Mouse (Mus musculus) liver, embryonic 14.5 days (tissue): ENCODE results near the gene Srsf6. TPM values are rescaled to one million over a fixed set of nuclear protein-coding genes. Genes with fewer than 3 reads are reported as not detected.
A peak's percentile ranks its signal among the peaks of the same experiment; 100 is the strongest.

Experiments used
- ATAC-seq: fragments of 200-750 bp; cut with Nextera tagmentation; 2 replicates; pipeline ENCODE4 v1.8.0; 2017; ENCODE audit warnings: moderate number of reproducible peaks, mild to moderate bottlenecking, moderate library complexity; ENCODE audit not compliant: insufficient read depth
- DNase-seq, 3 experiments: peaks; one replicate each; pipeline ENCODE4 v3.0.0-alpha.2; 2012 to 2013; ENCODE audit warnings: low read depth in 3 of 3, low spot score in 3 of 3
- H3K27ac ChIP-seq: fragments of 300-500 bp; sonication (generic); 2 replicates; pipeline ENCODE4 v1.5.1; 2014; ENCODE audit warnings: moderate library complexity, mild to moderate bottlenecking, control low read depth, inconsistent platforms
- H3K27me3 ChIP-seq: fragments of 300-500 bp; sonication (generic); 2 replicates; pipeline ENCODE4 v1.6.1; 2014; ENCODE audit warnings: mild to moderate bottlenecking, low read length, moderate library complexity; ENCODE audit not compliant: control insufficient read depth, insufficient read depth
- H3K36me3 ChIP-seq: fragments of 300-500 bp; sonication (generic); replicated peaks from 2 replicates; pipeline ENCODE4 v1.6.1; 2014; ENCODE audit warnings: low read depth; ENCODE audit not compliant: control insufficient read depth, insufficient read depth
- H3K4me1 ChIP-seq, 2 experiments: fragments of 200-500 bp in 1 of 2; fragments of 300-500 bp in 1 of 2; sonication (generic) in 1 of 2; replicated peaks; 2 replicates each; pipeline ENCODE4 v1.6.1; 2012 to 2014; ENCODE audit warnings: antibody characterized with exemption in 1 of 2, inconsistent platforms in 1 of 2, low read length in 1 of 2; ENCODE audit not compliant: control insufficient read depth in 2 of 2, insufficient read depth in 2 of 2
- H3K4me2 ChIP-seq: fragments of 300-500 bp; sonication (generic); 2 replicates; pipeline ENCODE4 v1.6.1; 2014; ENCODE audit warnings: low read depth, mild to moderate bottlenecking, control low read depth, moderate library complexity
- H3K4me3 ChIP-seq, 2 experiments: fragments of 200-500 bp in 1 of 2; fragments of 300-500 bp in 1 of 2; sonication (generic) in 1 of 2; 2 replicates each; pipeline ENCODE4 v1.5.1; 2012 to 2014; ENCODE audit warnings: low read depth in 2 of 2, low read length in 2 of 2, mild to moderate bottlenecking in 2 of 2, control low read depth in 1 of 2, inconsistent platforms in 1 of 2, moderate library complexity in 1 of 2; ENCODE audit not compliant: insufficient read depth in 1 of 2
- H3K9ac ChIP-seq: fragments of 300-500 bp; sonication (generic); replicated peaks from 2 replicates; pipeline ENCODE4 v1.6.1; 2014; ENCODE audit warnings: mild to moderate bottlenecking, control low read depth, moderate library complexity
- H3K9me3 ChIP-seq: fragments of 300-500 bp; sonication (generic); 2 replicates; pipeline ENCODE4 v1.6.1; 2016; ENCODE audit warnings: low read length, mixed read lengths; ENCODE audit not compliant: control insufficient read depth
- CTCF ChIP-seq: IDR thresholded peaks from 2 replicates; pipeline ENCODE4 v1.5.1; 2016; ENCODE audit warnings: antibody characterized with exemption, low read depth, control low read depth
- EP300 ChIP-seq: IDR thresholded peaks from 2 replicates; pipeline ENCODE4 v1.6.1; 2016; ENCODE audit warnings: antibody characterized with exemption, low read depth
- WGBS: fragments of 180-500 bp; shearing (Covaris S2); extraction: QIAGEN DNeasy Blood & Tissue Kit; methylation state at CpG from one replicate; pipeline ENCODE4 v1.1.7; 2014; ENCODE audit not compliant: insufficient replicate concordance; 5-methylcytosine and 5-hydroxymethylcytosine counted together
- polyA plus RNA-seq, 2 experiments: library from polyadenylated mRNA; depleted of rRNA in 1 of 2; stranded (reverse) in 1 of 2; unstranded in 1 of 2; fragments of >200 nt; fragmentation: Nextera tagmentation in 1 of 2; extraction: Ambion mirVana in 1 of 2; gene quantifications; 2 replicates each; pipeline versions ENCODE4 v1.2.1 to v1.2.3; 2012 to 2014

Gene Srsf6
- polyA plus RNA-seq, 2 experiments, result 80.4 to 113 TPM

DNA sequence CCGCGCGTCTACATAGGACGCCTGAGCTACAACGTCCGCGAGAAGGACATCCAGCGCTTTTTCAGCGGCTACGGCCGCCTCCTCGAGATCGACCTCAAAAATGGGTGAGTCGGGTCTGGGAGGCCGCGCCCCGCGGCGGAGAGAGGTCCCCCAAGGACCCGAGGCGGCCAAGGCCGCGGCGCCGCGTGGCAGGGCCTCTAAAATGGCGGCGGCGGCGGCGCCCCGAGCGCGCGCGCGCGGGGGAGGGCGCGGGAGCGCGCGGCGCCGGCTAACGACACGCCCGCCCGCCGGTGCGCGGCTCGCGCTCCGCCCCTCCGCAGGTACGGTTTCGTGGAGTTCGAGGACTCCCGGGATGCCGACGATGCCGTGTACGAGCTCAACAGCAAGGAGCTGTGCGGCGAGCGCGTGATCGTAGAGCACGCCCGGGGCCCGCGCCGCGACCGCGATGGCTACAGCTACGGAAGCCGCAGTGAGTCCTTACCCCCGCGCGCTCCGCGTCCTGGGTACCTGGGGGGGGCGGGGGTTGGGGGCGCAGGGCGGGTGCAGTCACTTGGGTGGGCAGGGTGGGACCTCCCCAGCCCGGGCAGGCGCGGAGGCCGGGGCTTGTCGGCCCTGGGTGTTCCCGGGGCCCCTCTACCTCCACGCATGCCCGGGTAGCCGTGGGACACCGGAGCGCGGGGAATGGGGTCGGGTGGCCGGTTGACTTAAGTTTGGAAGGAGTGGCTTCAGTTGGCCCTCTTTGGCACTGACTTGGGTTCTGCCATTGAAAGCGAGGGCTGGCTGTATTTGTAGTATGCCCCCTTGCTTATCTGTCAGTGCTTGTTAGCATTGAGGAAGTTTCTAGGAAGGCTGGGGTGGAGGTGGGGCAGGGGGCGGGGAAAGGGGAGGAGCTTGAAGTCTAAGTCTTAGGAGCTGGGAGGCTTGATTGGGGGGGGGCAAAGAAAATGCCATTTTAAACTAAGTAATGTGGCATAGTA is 634 bp downstream of the Srsf6 start:
- DNase-seq, result peak; percentile 66 to 69 (median 68)
- WGBS, result 1% methylated on average over 73 of the region's 103 CpGs
- no peaks in the 10 kb centered on the region for H3K9me3 ChIP-seq
- H3K4me1 ChIP-seq, result peaks cover 4 to 25% of the 10 kb centered on the region in 2 experiments
- H3K4me2 ChIP-seq, result peak overlapping the region; percentile 89
- peaks cover 42% of the 10 kb centered on the region for H3K36me3 ChIP-seq
- H3K27me3 ChIP-seq, result no peaks in the 10 kb centered on the region; the same call in 1 of the 2 replicates
- H3K9ac ChIP-seq, result peak overlapping the region; percentile 100
- peak; percentile 75 for ATAC-seq
- TF ChIP-seq CTCF (no peak), EP300 (no peak)
- peak overlapping the region; percentile 81 for H3K27ac ChIP-seq
- H3K4me3 ChIP-seq, result peak overlapping the region; percentile 97

DNA sequence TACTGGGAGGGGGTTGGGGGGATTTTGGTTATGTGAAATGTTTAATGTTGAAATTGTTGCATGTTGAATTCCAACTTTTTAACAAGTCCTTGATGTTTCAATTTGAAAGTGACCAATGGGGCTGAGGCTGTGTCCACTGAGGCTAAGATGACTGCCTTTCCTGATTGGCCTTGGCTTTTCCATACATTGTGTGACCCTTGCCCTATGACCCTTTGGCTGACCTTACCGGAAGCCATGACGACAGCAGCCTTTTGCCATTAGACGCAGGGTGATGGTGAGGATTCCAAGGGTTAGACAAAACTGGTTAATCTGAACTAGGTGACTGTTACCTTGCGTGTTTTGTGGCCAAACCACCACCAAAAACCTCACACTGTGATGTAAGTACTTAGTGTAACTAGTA is 1.4 kb downstream of the Srsf6 start:
- Histone ChIP-seq H3K27ac (no peak overlapping the region), H3K4me2 (peak overlapping the region; percentile 89), H3K27me3 (no peaks in the 10 kb centered on the region; the same call in 1 of the 2 replicates), H3K9ac (peak overlapping the region; percentile 100), H3K4me3 (peak overlapping the region; percentile 34 to 97), H3K9me3 (no peaks in the 10 kb centered on the region), H3K36me3 (peaks cover 48% of the 10 kb centered on the region), H3K4me1 (peaks cover 4 to 25% of the 10 kb centered on the region in 2 experiments)
- no peak for DNase-seq
- WGBS, result 45% methylated on average over 4 of the region's 4 CpGs
- TF ChIP-seq CTCF (no peak), EP300 (no peak)
- no peak for ATAC-seq

GRCm38 (mm10) chr2:162934421-162934820 is 3.1 kb downstream of the Srsf6 start:
- ATAC-seq (no peak), DNase-seq (no peak)
- Histone ChIP-seq H3K9ac (no peak overlapping the region), H3K9me3 (no peaks in the 10 kb centered on the region), H3K4me2 (no peak overlapping the region), H3K36me3 (peaks cover 61% of the 10 kb centered on the region), H3K4me1 (peaks cover 4 to 22% of the 10 kb centered on the region in 2 experiments), H3K27me3 (no peaks in the 10 kb centered on the region; the same call in 1 of the 2 replicates), H3K4me3 (no peak overlapping the region), H3K27ac (no peak overlapping the region)
- WGBS, result 88% methylated on average over 19 of the region's 19 CpGs
- TF ChIP-seq CTCF (no peak), EP300 (no peak)

DNA sequence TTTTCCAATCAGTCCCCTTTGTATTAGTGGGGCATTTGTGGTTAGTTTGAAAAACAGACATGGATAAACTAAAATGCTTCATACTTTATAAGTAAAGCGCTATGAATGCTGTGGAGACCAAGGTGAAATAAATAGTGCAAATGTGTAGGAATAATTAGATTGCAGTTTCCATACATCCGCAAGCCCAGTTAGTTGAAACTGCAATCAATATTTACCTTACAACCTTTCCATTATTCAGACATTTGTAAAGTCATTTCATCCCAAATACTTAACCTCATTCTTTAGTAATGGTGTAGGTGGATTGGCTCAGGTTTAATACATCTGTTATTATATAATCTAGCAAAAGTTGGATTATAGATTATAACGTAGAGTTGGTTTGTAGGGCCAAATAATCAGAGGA is 4.4 kb downstream of the Srsf6 start:
- Histone ChIP-seq H3K4me3 (no peak overlapping the region), H3K27ac (no peak overlapping the region), H3K27me3 (no peaks in the 10 kb centered on the region), H3K4me2 (no peak overlapping the region), H3K9me3 (no peaks in the 10 kb centered on the region), H3K9ac (no peak overlapping the region), H3K36me3 (peaks cover 62% of the 10 kb centered on the region), H3K4me1 (peaks cover 4 to 12% of the 10 kb centered on the region in 2 experiments)
- DNase-seq (no peak), ATAC-seq (no peak)
- WGBS, result 89% methylated on average over 3 of the region's 3 CpGs
- TF ChIP-seq CTCF (no peak), EP300 (no peak)

- TF ChIP-seq EP300 (no peak), CTCF (no peak)
- Histone ChIP-seq H3K4me1 (peaks cover 0 to 1% of the 10 kb centered on the region in 2 experiments; a peak in 1 of 4 replicates), H3K27me3 (peaks cover 26% of the 10 kb centered on the region), H3K36me3 (peaks cover 41% of the 10 kb centered on the region), H3K9me3 (no peaks in the 10 kb centered on the region), H3K27ac (no peak overlapping the region), H3K4me2 (no peak overlapping the region), H3K9ac (no peak overlapping the region), H3K4me3 (no peak overlapping the region)
- 46% methylated on average over 1 of the region's 1 CpGs for WGBS
- DNase-seq, result no peak
- no peak for ATAC-seq
Observed at GRCm38 (mm10) chr2:162939562-162939961, 8.2 kb downstream of the Srsf6 start.
